Mouse (Mus musculus): ENCODE results near the gene Dnah3. TPM values are rescaled to one million over a fixed set of nuclear protein-coding genes. Genes with fewer than 3 reads are reported as not detected.

The Dnah3 gene
- polyA plus RNA-seq, 1 experiment from 2014 or later, result not detected

- peak overlapping the region; percentile 87 for H3K4me2 ChIP-seq (ENCODE audit: low read depth, low read length)
- TF ChIP-seq CTCF (IDR thresholded peaks at IDR 0.05; ENCODE audit: low read depth) (no peak), EP300 (IDR thresholded peaks at IDR 0.05; ENCODE audit: low read depth) (no peak)
- WGBS (ENCODE audit: insufficient replicate concordance), result 7% methylated on average over 25 of the region's 25 CpGs
- H3K9me3 ChIP-seq (ENCODE audit: low read length), result no peaks in the 10 kb centered on the region
- no peak overlapping the region for H3K9ac ChIP-seq (replicated peaks)
- H3K27ac ChIP-seq (ENCODE audit: low read depth), result no peak overlapping the region
- peaks cover 5% of the 10 kb centered on the region for H3K4me1 ChIP-seq (ENCODE audit: insufficient read depth)
- ATAC-seq, result no peak
- peak; percentile 19 for DNase-seq
- H3K27me3 ChIP-seq (ENCODE audit: insufficient read depth, low read length), result 0 out of 2 replicates have a peak, but pooled peaks cover 2% of the 10 kb centered on the region
- H3K4me3 ChIP-seq (ENCODE audit: low read depth, low read length), result peak overlapping the region; percentile 62
- H3K36me3 ChIP-seq (replicated peaks; ENCODE audit: insufficient read depth, low read length), result no peaks in the 10 kb centered on the region
Measured at GRCm38 (mm10) chr7:120103019-120103567, 8.0 kb upstream of the Dnah3 start.

- Histone ChIP-seq H3K27me3 (ENCODE audit: insufficient read depth, low read length) (0 out of 2 replicates have a peak, but pooled peaks cover 2% of the 10 kb centered on the region), H3K27ac (ENCODE audit: low read depth) (no peak within 1 kb of the TSS), H3K9me3 (ENCODE audit: low read length) (no peaks in the 10 kb centered on the region), H3K4me1 (ENCODE audit: insufficient read depth) (peaks cover 5% of the 10 kb centered on the region), H3K9ac (replicated peaks) (peak within 1 kb of the TSS; percentile 62), H3K4me2 (ENCODE audit: low read depth, low read length) (peak within 1 kb of the TSS; percentile 87), H3K36me3 (replicated peaks; ENCODE audit: insufficient read depth, low read length) (no peaks in the 10 kb centered on the region), H3K4me3 (ENCODE audit: low read depth, low read length) (peak within 1 kb of the TSS; percentile 62)
- ATAC-seq (peak; percentile 87), DNase-seq (peak; percentile 86)
- whole genome bisulfite sequencing (ENCODE audit: insufficient replicate concordance), result 2% methylated on average over 41 of the region's 42 CpGs
- TF ChIP-seq CTCF (IDR thresholded peaks at IDR 0.05; ENCODE audit: low read depth) (no peak), EP300 (IDR thresholded peaks at IDR 0.05; ENCODE audit: low read depth) (no peak)
Measured at GRCm38 (mm10) chr7:120102164-120102972, 7.3 kb upstream of the Dnah3 start, which contains the start of gene Tmem159. Gene Tmem159, plus strand, starts transcription at chr7:120102353.

GRCm38 (mm10) chr7:120098403-120098802 is 3.3 kb upstream of the Dnah3 start:
- Histone ChIP-seq H3K9me3 (ENCODE audit: low read length) (no peaks in the 10 kb centered on the region), H3K9ac (replicated peaks) (no peak overlapping the region), H3K27ac (ENCODE audit: low read depth) (no peak overlapping the region), H3K36me3 (replicated peaks; ENCODE audit: insufficient read depth, low read length) (no peaks in the 10 kb centered on the region), H3K4me2 (ENCODE audit: low read depth, low read length) (no peak overlapping the region), H3K4me3 (ENCODE audit: low read depth, low read length) (no peak overlapping the region), H3K4me1 (ENCODE audit: insufficient read depth) (peaks cover 5% of the 10 kb centered on the region), H3K27me3 (ENCODE audit: insufficient read depth, low read length) (0 out of 2 replicates have a peak, but pooled peaks cover 2% of the 10 kb centered on the region)
- no peak for TF ChIP-seq EP300 (IDR thresholded peaks at IDR 0.05; ENCODE audit: low read depth)
- peak; percentile 77 for TF ChIP-seq CTCF (IDR thresholded peaks at IDR 0.05; ENCODE audit: low read depth)
- DNase-seq (peak; percentile 76), ATAC-seq (peak; percentile 52; the same call in 1 of the 2 replicates)
- 20% methylated on average over 9 of the region's 9 CpGs for WGBS (ENCODE audit: insufficient replicate concordance)

GRCm38 (mm10) chr7:120097845-120098244 is 2.8 kb upstream of the Dnah3 start:
- H3K4me1 ChIP-seq (ENCODE audit: insufficient read depth), result peaks cover 5% of the 10 kb centered on the region
- no peak overlapping the region for H3K4me3 ChIP-seq (ENCODE audit: low read depth, low read length)
- peak; percentile 34; the same call in 1 of the 2 replicates for ATAC-seq
- H3K4me2 ChIP-seq (ENCODE audit: low read depth, low read length), result no peak overlapping the region
- no peaks in the 10 kb centered on the region for H3K9me3 ChIP-seq (ENCODE audit: low read length)
- H3K36me3 ChIP-seq (replicated peaks; ENCODE audit: insufficient read depth, low read length), result no peaks in the 10 kb centered on the region
- H3K9ac ChIP-seq (replicated peaks), result no peak overlapping the region
- DNase-seq, result peak; percentile 31
- 0 out of 2 replicates have a peak, but pooled peaks cover 2% of the 10 kb centered on the region for H3K27me3 ChIP-seq (ENCODE audit: insufficient read depth, low read length)
- no peak overlapping the region for H3K27ac ChIP-seq (ENCODE audit: low read depth)
- TF ChIP-seq EP300 (IDR thresholded peaks at IDR 0.05; ENCODE audit: low read depth) (no peak), CTCF (IDR thresholded peaks at IDR 0.05; ENCODE audit: low read depth) (peak; percentile 59)
- 6% methylated on average over 7 of the region's 7 CpGs for WGBS (ENCODE audit: insufficient replicate concordance)

GRCm38 (mm10) chr7:120094216-120094615 is 864 bp downstream of the Dnah3 start:
- Histone ChIP-seq H3K27me3 (ENCODE audit: insufficient read depth, low read length) (no peaks in the 10 kb centered on the region), H3K4me3 (ENCODE audit: low read depth, low read length) (no peak overlapping the region), H3K9me3 (ENCODE audit: low read length) (no peaks in the 10 kb centered on the region), H3K36me3 (replicated peaks; ENCODE audit: insufficient read depth, low read length) (no peaks in the 10 kb centered on the region), H3K27ac (ENCODE audit: low read depth) (no peak overlapping the region), H3K4me1 (ENCODE audit: insufficient read depth) (no peaks in the 10 kb centered on the region), H3K4me2 (ENCODE audit: low read depth, low read length) (no peak overlapping the region), H3K9ac (replicated peaks) (no peak overlapping the region)
- ATAC-seq, result no peak
- no peak for DNase-seq
- no peak for TF ChIP-seq CTCF (IDR thresholded peaks at IDR 0.05; ENCODE audit: low read depth)
- TF ChIP-seq EP300 (IDR thresholded peaks at IDR 0.05; ENCODE audit: low read depth), result no peak
- WGBS (ENCODE audit: insufficient replicate concordance), result 64% methylated on average over 3 of the region's 3 CpGs

- Histone ChIP-seq H3K4me3 (ENCODE audit: low read depth, low read length) (no peak overlapping the region), H3K4me1 (ENCODE audit: insufficient read depth) (no peaks in the 10 kb centered on the region), H3K27me3 (ENCODE audit: insufficient read depth, low read length) (no peaks in the 10 kb centered on the region), H3K9ac (replicated peaks) (no peak overlapping the region), H3K27ac (ENCODE audit: low read depth) (no peak overlapping the region), H3K36me3 (replicated peaks; ENCODE audit: insufficient read depth, low read length) (no peaks in the 10 kb centered on the region), H3K9me3 (ENCODE audit: low read length) (no peaks in the 10 kb centered on the region), H3K4me2 (ENCODE audit: low read depth, low read length) (no peak overlapping the region)
- ATAC-seq, result no peak
- 59% methylated on average over 5 of the region's 5 CpGs for WGBS (ENCODE audit: insufficient replicate concordance)
- no peak for DNase-seq
- TF ChIP-seq CTCF (IDR thresholded peaks at IDR 0.05; ENCODE audit: low read depth) (no peak), EP300 (IDR thresholded peaks at IDR 0.05; ENCODE audit: low read depth) (no peak)
Measured at GRCm38 (mm10) chr7:120093033-120093432, 2.0 kb downstream of the Dnah3 start.

All from liver, postnatal 0 days (tissue).